Mouse (Mus musculus) adrenal gland, postnatal 4 days (tissue): ENCODE data around the gene Tmem59l. TPM values are rescaled to one million over a fixed set of nuclear protein-coding genes. Genes with fewer than 3 reads are reported as not detected.

Source experiments
- DNase-seq, 2 experiments: peaks; one replicate each; pipeline ENCODE4 v3.0.0; 2021 to 2022; ENCODE audit warnings: low spot score in 2 of 2, mixed read lengths in 2 of 2
- total RNA-seq, 2 experiments: library from RNA; stranded (reverse); gene quantifications; 2 replicates each; pipeline ENCODE4 v1.2.3; 2021

Tmem59l gene
- total RNA-seq, 2 experiments from 2014 or later, result 3.6 to 5.0 TPM

GRCm38 (mm10) chr8:70463306-70463705 is 23.9 kb downstream of the Tmem59l start:
- no peak for DNase-seq

DNA sequence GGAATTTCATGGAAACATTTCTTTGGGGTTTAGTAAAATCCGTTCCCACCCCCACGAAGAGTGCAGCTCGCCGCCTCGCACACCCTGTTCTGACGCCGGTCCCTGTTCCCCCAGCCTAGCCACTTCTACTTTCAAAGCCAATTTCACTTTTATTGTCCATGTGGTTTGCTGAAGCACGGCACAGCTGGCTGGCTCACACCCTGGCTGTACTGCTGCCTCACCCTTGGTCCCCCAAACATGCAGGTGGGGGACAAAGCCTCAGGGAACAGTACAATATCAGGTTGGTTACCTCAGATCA is 24.7 kb downstream of the Tmem59l start:
- no peak for DNase-seq

DNA sequence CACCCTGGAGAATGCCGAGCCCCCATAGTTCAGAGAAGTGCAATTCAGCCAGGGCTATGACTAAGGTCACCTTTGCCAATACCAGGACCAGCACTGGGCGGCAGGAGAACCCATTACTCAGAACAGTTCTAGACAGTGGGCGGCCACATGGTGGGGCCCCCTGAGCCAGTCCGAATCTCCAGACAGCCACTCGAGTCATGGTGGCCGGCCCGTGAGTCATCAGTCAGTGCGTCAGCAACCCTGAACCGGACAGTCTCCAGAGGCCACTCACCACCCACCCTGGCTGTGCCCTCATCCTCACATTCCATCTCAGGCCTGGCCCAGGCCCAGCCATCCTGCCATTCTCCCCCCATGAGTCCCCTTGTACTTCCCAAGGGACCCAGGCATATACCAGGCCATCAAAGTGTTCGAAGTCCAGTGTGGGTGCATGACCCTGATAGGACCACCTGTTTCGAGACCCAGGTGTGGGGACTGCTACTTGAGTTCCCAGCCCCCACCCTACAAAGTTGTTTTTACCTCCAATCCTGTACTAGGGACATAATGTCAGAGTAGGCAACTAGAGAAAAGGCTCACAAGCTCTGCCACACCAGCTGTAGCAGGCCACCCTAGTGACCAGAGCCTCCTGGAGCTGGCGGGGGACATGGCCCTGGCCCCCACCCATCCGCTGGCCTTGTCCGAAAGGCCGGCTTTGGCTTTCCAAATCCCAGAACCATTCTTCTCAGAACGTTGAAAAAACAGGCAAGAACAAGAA is 25.2 kb downstream of the Tmem59l start:
- no peak for DNase-seq

- no peak for DNase-seq
These were observed 26.6 kb downstream of the Tmem59l start for GRCm38 (mm10) chr8:70460606-70461005.

- no peak for DNase-seq
These were observed 27.0 kb downstream of the Tmem59l start for GRCm38 (mm10) chr8:70460199-70460598.

DNA sequence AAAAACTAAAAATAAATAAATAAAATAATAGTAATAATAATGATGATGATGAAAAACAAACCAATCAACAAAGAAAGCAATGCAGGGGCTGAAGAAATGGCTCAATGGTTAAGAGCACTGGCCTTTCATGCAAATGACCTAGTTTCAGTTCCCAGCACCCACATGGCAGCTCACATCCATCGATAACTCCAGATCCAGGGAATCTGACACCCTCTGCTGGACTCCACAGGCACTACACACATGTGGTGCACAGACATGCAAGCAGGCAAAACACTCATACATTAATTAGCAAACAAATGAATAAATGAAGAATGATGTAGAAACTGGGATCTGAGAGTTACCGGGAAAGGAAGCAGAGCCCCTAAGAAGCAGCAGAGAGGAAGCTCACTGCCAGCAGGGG is 27.5 kb downstream of the Tmem59l start:
- no peak for DNase-seq

GRCm38 (mm10) chr8:70458462-70458861 is 28.7 kb downstream of the Tmem59l start:
- no peak for DNase-seq

DNA sequence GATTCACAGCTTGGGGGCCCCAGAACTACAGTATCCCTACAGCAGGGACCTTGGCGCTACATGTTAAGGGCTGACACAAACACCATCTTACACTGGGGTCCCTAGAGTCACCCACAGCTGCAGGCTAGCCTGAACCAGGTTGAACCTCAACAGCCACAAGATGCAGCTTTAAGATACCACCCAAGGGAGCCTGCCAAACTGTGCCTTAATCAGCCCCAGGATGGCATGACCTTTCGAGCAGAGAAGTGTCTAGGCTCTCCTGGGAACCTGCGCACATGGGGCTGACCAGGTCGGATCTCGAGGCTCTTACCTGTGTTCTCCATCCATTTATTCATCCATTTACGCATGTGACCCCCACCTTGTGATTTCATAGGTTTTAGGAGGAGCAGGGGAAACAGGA is 29.3 kb downstream of the Tmem59l start:
- no peak for DNase-seq

GRCm38 (mm10) chr8:70456996-70457395 is 30.2 kb downstream of the Tmem59l start:
- DNase-seq, result no peak

DNA sequence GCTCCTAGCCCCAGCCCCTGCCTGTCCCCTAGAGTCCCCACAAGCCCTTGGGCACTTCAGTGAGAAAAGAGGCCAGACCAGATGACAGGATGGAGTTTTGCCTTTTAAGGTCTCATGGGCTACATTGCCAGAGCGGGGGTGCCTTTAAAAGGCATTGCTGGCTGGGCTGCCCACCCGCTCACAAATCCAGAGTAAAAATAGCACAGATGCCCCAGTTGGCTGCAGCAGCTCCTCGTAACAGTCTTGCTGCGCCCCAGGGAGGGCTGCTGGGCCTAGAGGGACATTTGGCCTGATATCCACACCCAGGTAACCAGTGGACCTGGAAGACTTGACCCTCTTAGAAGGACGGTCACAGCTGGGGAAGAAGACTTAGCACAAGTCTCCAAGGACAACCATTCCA is 33.3 kb downstream of the Tmem59l start:
- no peak for DNase-seq

GRCm38 (mm10) chr8:70452196-70452966 is 34.8 kb downstream of the Tmem59l start:
- DNase-seq, result no peak

GRCm38 (mm10) chr8:70447639-70448420 is 39.3 kb downstream of the Tmem59l start:
- no peak for DNase-seq

DNA sequence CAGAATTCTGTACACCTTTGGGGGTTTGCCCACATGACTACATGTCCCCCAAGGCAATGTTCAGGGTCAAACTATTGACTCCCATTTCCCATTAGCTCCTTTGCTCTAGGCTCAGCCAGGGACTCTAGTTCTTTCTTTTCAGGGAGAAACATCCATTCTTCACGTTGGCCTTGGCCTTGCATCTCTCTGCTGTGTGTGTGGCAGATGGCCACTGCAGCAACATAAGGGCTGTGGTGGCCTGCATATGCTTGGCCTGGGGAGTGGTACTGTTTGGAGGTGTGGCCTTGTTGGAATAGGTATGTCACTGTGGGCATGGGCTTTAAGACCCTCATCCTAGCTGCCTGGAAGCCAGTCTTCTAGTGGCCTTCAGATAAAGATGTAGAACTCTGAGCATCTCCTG is 41.2 kb downstream of the Tmem59l start:
- no peak for DNase-seq

GRCm38 (mm10) chr8:70443326-70443725 is 43.8 kb downstream of the Tmem59l start:
- DNase-seq, result no peak

- no peak for DNase-seq
These were observed 45.6 kb downstream of the Tmem59l start for GRCm38 (mm10) chr8:70441565-70441964.

GRCm38 (mm10) chr8:70440246-70440645 is 46.9 kb downstream of the Tmem59l start:
- DNase-seq, result no peak

DNA sequence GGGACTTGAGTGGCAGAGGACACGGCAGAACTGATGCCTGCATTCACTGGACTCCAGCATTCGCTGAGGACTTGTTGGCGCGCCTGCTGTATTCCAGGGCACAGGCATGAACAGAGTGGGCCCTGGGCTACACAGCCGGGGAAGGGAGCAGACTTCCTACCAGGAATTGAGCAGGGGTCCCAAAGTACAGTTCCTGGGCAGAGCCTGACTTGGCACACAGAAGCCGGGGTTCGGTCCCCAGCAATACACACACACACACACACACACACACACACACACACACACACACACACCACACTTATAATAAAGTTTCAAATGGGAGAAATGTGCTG is 47.3 kb downstream of the Tmem59l start:
- no peak for DNase-seq

GRCm38 (mm10) chr8:70439055-70439847 is 47.9 kb downstream of the Tmem59l start, which contains the start of gene Crtc1:
TSS of gene Crtc1 (minus strand) at chr8:70439579.
- peak; percentile 96 to 98 for DNase-seq

- no peak for DNase-seq
These were observed 48.7 kb downstream of the Tmem59l start for GRCm38 (mm10) chr8:70438423-70438822.

DNA sequence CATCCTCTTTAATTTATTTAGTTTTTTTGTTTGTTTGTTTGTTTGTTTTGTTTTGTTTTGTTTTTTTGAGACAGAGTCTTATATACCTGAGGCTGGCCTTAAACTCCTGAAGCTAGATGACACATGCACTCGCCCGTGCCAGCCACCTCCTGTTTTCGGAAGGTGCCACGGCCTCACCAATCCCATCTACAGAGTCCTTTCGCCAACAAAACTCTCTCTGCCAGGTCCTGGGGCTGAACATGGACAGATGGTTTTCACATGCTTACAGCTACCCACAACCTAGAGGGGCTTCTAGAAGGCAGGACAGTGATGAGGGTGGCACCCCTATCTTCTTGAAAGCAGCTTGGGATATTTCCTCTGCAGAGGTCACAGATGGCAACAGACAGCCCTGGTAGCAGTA is 52.0 kb downstream of the Tmem59l start:
- DNase-seq, result no peak
